Mouse (Mus musculus) MEL (cell line): ENCODE results near the gene Zfp568. TPM values are rescaled to one million over a fixed set of nuclear protein-coding genes. Genes with fewer than 3 reads are reported as not detected.

Experiments used
- DNase-seq: peaks from one replicate; pipeline ENCODE4 v3.0.0; 2011; ENCODE audit warnings: low read depth, low spot score
- H3K27ac ChIP-seq: 2 replicates; pipeline ENCODE4 v1.5.1; 2012; ENCODE audit warnings: low read depth, mild to moderate bottlenecking, control low read depth, low read length, moderate library complexity; ENCODE audit not compliant: control insufficient read depth
- H3K27me3 ChIP-seq, 2 experiments: fragments of 150-350 bp in 1 of 2; sonication (generic) in 1 of 2; 2 replicates each; pipeline ENCODE4 v1.6.1; 2012; ENCODE audit warnings: low read length in 2 of 2, mild to moderate bottlenecking in 2 of 2, improper control_type of control experiment in 1 of 2, moderate library complexity in 1 of 2; ENCODE audit not compliant: insufficient read depth in 2 of 2, control insufficient read depth in 1 of 2
- H3K36me3 ChIP-seq, 2 experiments: 2 replicates each; pipeline ENCODE4 v1.6.1; 2012 to 2014; ENCODE audit warnings: low read length in 2 of 2, improper control_type of control experiment in 1 of 2, inconsistent platforms in 1 of 2, mild to moderate bottlenecking in 1 of 2; ENCODE audit not compliant: insufficient read depth in 2 of 2, control insufficient read depth in 1 of 2
- H3K4me1 ChIP-seq, 2 experiments: fragments of 150-350 bp in 1 of 2; sonication (generic) in 1 of 2; 2 replicates each; pipeline ENCODE4 v1.6.1; 2012; ENCODE audit warnings: low read length in 2 of 2, improper control_type of control experiment in 1 of 2, mild to moderate bottlenecking in 1 of 2; ENCODE audit not compliant: insufficient read depth in 2 of 2, control insufficient read depth in 1 of 2
- H3K4me3 ChIP-seq, 2 experiments: fragments of 150-350 bp in 1 of 2; sonication (generic) in 1 of 2; 2 replicates each; pipeline ENCODE4 v1.5.1; 2012; ENCODE audit warnings: low read depth in 2 of 2, low read length in 2 of 2, mild to moderate bottlenecking in 2 of 2, moderate library complexity in 2 of 2, control low read depth in 1 of 2, improper control_type of control experiment in 1 of 2; ENCODE audit not compliant: control insufficient read depth in 1 of 2, insufficient read depth in 1 of 2
- H3K79me2 ChIP-seq: 2 replicates; pipeline ENCODE4 v1.6.1; 2012; ENCODE audit warnings: mild to moderate bottlenecking, low read length, moderate library complexity; ENCODE audit not compliant: control insufficient read depth, poor library complexity, insufficient read depth
- H3K9ac ChIP-seq: 2 replicates; pipeline ENCODE4 v1.6.1; 2012; ENCODE audit warnings: low read depth, mild to moderate bottlenecking, control low read depth, low read length, moderate library complexity; ENCODE audit not compliant: control insufficient read depth, poor library complexity, severe bottlenecking
- H3K9me3 ChIP-seq: fragments of 150-350 bp; sonication (generic); replicated peaks from 2 replicates; pipeline ENCODE4 v1.6.1; 2012; ENCODE audit warnings: mild to moderate bottlenecking, low read length, improper control_type of control experiment, moderate library complexity; ENCODE audit not compliant: insufficient read depth
- CHD1 ChIP-seq: IDR thresholded peaks from 2 replicates; pipeline ENCODE4 v1.6.1; 2012; ENCODE audit warnings: low read depth, mild to moderate bottlenecking, inconsistent platforms, low read length, improper control_type of control experiment
- CHD2 ChIP-seq: IDR thresholded peaks from 2 replicates; pipeline ENCODE4 v1.6.1; 2011; ENCODE audit warnings: low read length, improper control_type of control experiment
- CTCF ChIP-seq, 3 experiments: IDR thresholded peaks in 2 of 3; conservative IDR thresholded peaks in 1 of 3; 2 replicates each; pipeline ENCODE4 v1.5.1; 2011 to 2012; ENCODE audit warnings: low read length in 3 of 3, low read depth in 2 of 3, mild to moderate bottlenecking in 2 of 3, improper control_type of control experiment in 1 of 3, inconsistent platforms in 1 of 3, mixed read lengths in 1 of 3, moderate library complexity in 1 of 3; ENCODE audit not compliant: control insufficient read depth in 1 of 3, insufficient read depth in 1 of 3, poor library complexity in 1 of 3, severe bottlenecking in 1 of 3
- ETS1 ChIP-seq: IDR thresholded peaks from 2 replicates; pipeline ENCODE4 v1.6.1; 2012; ENCODE audit warnings: low read depth, mild to moderate bottlenecking, inconsistent platforms, low read length, improper control_type of control experiment, moderate library complexity
- GABPA ChIP-seq: IDR thresholded peaks from 2 replicates; pipeline ENCODE4 v1.6.1; 2012; ENCODE audit warnings: low read depth, mild to moderate bottlenecking, inconsistent platforms, low read length, improper control_type of control experiment, moderate library complexity
- GATA1 ChIP-seq: IDR thresholded peaks from 2 replicates; pipeline ENCODE4 v1.6.1; 2011; ENCODE audit warnings: low read depth, low read length, improper control_type of control experiment
- HCFC1 ChIP-seq: IDR thresholded peaks from 2 replicates; pipeline ENCODE4 v1.6.1; 2012; ENCODE audit warnings: low read depth, mild to moderate bottlenecking, inconsistent platforms, low read length, improper control_type of control experiment, moderate library complexity
- MAX ChIP-seq: IDR thresholded peaks from 2 replicates; pipeline ENCODE4 v1.6.1; 2011; ENCODE audit warnings: low read length, improper control_type of control experiment
- MEF2A ChIP-seq: IDR thresholded peaks from 2 replicates; pipeline ENCODE4 v1.6.1; 2014; ENCODE audit warnings: low read depth, mild to moderate bottlenecking, inconsistent platforms, low read length, improper control_type of control experiment; ENCODE audit not compliant: poor library complexity, insufficient replicate concordance, severe bottlenecking; ENCODE audit errors: extremely low read depth
- MYC ChIP-seq: IDR thresholded peaks from 2 replicates; pipeline ENCODE4 v1.6.1; 2011; ENCODE audit warnings: low read depth, mild to moderate bottlenecking, low read length, improper control_type of control experiment, moderate library complexity
- NRF1 ChIP-seq: IDR thresholded peaks from 2 replicates; pipeline ENCODE4 v1.6.1; 2014; ENCODE audit warnings: low read depth, mild to moderate bottlenecking, inconsistent platforms, low read length, improper control_type of control experiment, moderate library complexity; ENCODE audit not compliant: poor library complexity, insufficient read depth, severe bottlenecking
- POLR2AphosphoS5 ChIP-seq: IDR thresholded peaks from 2 replicates; pipeline ENCODE4 v1.6.1; 2012; ENCODE audit warnings: low read depth, borderline replicate concordance, mild to moderate bottlenecking, inconsistent platforms, low read length, moderate library complexity, mixed read lengths
- RAD21 ChIP-seq: IDR thresholded peaks from 2 replicates; pipeline ENCODE4 v1.6.1; 2011; ENCODE audit warnings: mild to moderate bottlenecking, low read depth, low read length, improper control_type of control experiment
- RCOR1 ChIP-seq: IDR thresholded peaks from 2 replicates; pipeline ENCODE4 v1.6.1; 2012; ENCODE audit warnings: low read depth, mild to moderate bottlenecking, inconsistent platforms, low read length, improper control_type of control experiment
- SMC3 ChIP-seq: IDR thresholded peaks from 2 replicates; pipeline ENCODE4 v1.6.1; 2011; ENCODE audit warnings: low read depth, low read length, improper control_type of control experiment
- TAL1 ChIP-seq: IDR thresholded peaks from 2 replicates; pipeline ENCODE4 v1.6.1; 2012; ENCODE audit warnings: mild to moderate bottlenecking, inconsistent platforms, low read length, moderate library complexity, mixed read lengths
- UBTF ChIP-seq: IDR thresholded peaks from 2 replicates; pipeline ENCODE4 v1.6.1; 2012; ENCODE audit warnings: low read depth, mild to moderate bottlenecking, inconsistent platforms, low read length, improper control_type of control experiment, moderate library complexity, borderline replicate concordance; ENCODE audit not compliant: insufficient read depth
- USF2 ChIP-seq, 2 experiments: IDR thresholded peaks; 2 replicates each; pipeline ENCODE4 v1.6.1; 2011 to 2012; ENCODE audit warnings: improper control_type of control experiment in 2 of 2, low read length in 2 of 2, borderline replicate concordance in 1 of 2, inconsistent platforms in 1 of 2, low read depth in 1 of 2, mild to moderate bottlenecking in 1 of 2; ENCODE audit not compliant: insufficient read depth in 1 of 2
- ZC3H11A ChIP-seq: IDR thresholded peaks from 2 replicates; pipeline ENCODE4 v1.6.1; 2012; ENCODE audit warnings: low read depth, mild to moderate bottlenecking, inconsistent platforms, low read length, improper control_type of control experiment
- ZKSCAN1 ChIP-seq: IDR thresholded peaks from 2 replicates; pipeline ENCODE4 v1.6.1; 2012; ENCODE audit warnings: low read depth, mild to moderate bottlenecking, inconsistent platforms, low read length, improper control_type of control experiment, moderate library complexity
- polyA plus RNA-seq, 2 experiments: library from polyadenylated mRNA; stranded (reverse) in 1 of 2; unstranded in 1 of 2; fragments of >175 nt in 1 of 2; fragments of >200 nt in 1 of 2; gene quantifications; 2 replicates each; pipeline versions ENCODE4 v1.2.1 to v1.2.4; 2012; ENCODE audit warnings: low replicate concordance in 2 of 2, low read depth in 1 of 2; ENCODE audit not compliant: insufficient read length in 2 of 2, insufficient read depth in 1 of 2, missing spikeins in 1 of 2
- total RNA-seq: library from RNA; depleted of rRNA; stranded (reverse); fragments of 300-350 nt; gene quantifications from 2 replicates; pipeline ENCODE4 v1.2.3, GENCODE M21; 2012

Gene Zfp568
- total and polyA plus RNA-seq, 3 experiments = 12.5 to 141 (median 15.4) TPM

- TF ChIP-seq RAD21 (no peak), MAX (0 out of 2 replicates have a peak, but pooled peaks have one; percentile 41), USF2 (IDR thresholded peaks at IDR 0.05; ENCODE audit: borderline replicate concordance in 1 of 2, insufficient read depth in 1 of 2, low read depth in 1 of 2, low read length in 2 of 2) (no peak), ZKSCAN1 (no peak), UBTF (no peak), CHD2 (no peak), SMC3 (no peak), RCOR1 (no peak), MEF2A (no peak), POLR2AphosphoS5 (no peak), HCFC1 (no peak), ETS1 (peak; percentile 30; the same call in 1 of the 2 replicates)
Measured at GRCm38 (mm10) chr7:30023800-30024199, 40.0 kb downstream of the Zfp568 start (continued).

- no peak for DNase-seq
- no peaks in the 10 kb centered on the region for H3K9me3 ChIP-seq
- H3K27me3 ChIP-seq = no peaks in the 10 kb centered on the region
- H3K4me1 ChIP-seq = peaks cover 7 to 26% of the 10 kb centered on the region in 2 experiments
- no peaks in the 10 kb centered on the region for H3K79me2 ChIP-seq
- no peak overlapping the region for H3K4me3 ChIP-seq
- TF ChIP-seq UBTF = no peak
- TF ChIP-seq GATA1 = no peak
- TF ChIP-seq NRF1 = no peak
- TF ChIP-seq CHD1 = no peak
- no peak for TF ChIP-seq MYC
- TF ChIP-seq CTCF (IDR thresholded peaks at IDR 0.05 in 2 of 3, conservative IDR thresholded peaks at IDR 0.05 in 1 of 3; ENCODE audit: control insufficient read depth in 1 of 3, insufficient read depth in 1 of 3, low read depth in 2 of 3, low read length in 3 of 3, poor library complexity in 1 of 3, severe bottlenecking in 1 of 3) = peak in 2 of 3 experiments; percentile 8 to 13; a peak in 1 of 6 replicates
- no peak for TF ChIP-seq CHD2
- no peak for TF ChIP-seq ZC3H11A
- TF ChIP-seq TAL1 = no peak
- no peak for TF ChIP-seq MEF2A
- TF ChIP-seq SMC3 = peak; percentile 30; the same call in 1 of the 2 replicates
- no peak for TF ChIP-seq GABPA
- TF ChIP-seq RCOR1 = no peak
- TF ChIP-seq, all 39 proteins: peak for 2
- peaks cover 1 to 14% of the 10 kb centered on the region in 2 experiments; a peak in 3 of 4 replicates for H3K36me3 ChIP-seq
- H3K27ac ChIP-seq = no peak overlapping the region
- no peak overlapping the region for H3K9ac ChIP-seq
Measured at GRCm38 (mm10) chr7:30025358-30025757, 41.6 kb downstream of the Zfp568 start.
